25 mouse cellular contexts compared by ENCODE assay signal in the genomic region with DNA sequence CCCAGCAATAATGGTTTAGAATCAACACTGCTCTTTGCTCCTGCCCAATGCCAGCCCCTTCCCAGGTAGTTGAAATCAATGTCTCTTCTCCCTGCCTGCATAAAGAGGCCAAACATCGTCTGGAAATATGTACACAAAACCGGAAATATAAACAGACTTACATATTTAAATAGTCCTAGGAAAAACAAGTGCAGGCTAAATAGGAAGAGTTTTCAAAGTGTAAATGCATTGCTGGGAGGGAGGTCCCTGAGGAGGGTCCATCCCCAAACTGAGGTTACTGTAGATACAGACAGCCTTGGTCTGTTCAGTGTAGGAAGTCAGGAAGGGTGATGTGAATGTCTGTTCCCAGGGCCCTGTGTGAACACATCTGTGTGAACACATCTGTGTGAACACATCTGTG.
"Had no signal": no experiment of that assay in that cellular context is flagged by ENCODE, and none has a peak within 500 bp of the region (broad histone marks: within the 10 kb centered on the region; RNA-seq: fewer than 3 reads in every experiment).

No protein-coding gene starts in this region.

- H3K9ac ChIP-seq: heart, embryonic 13.5 days; heart, embryonic 15.5 days; hindbrain, embryonic 12.5 days; hindbrain, embryonic 14.5 days; limb, embryonic 12.5 days had no signal

- H3K27ac ChIP-seq: gastrocnemius, adult 2 months; heart, adult 2 months; heart, embryonic 13.5 days; heart, embryonic 15.5 days; hindbrain, embryonic 10.5 days; hindbrain, embryonic 12.5 days; hindbrain, embryonic 14.5 days; layer of hippocampus, adult 2 months; left cerebral cortex, adult 2 months; limb, embryonic 10.5 days; limb, embryonic 12.5 days had no signal

- DNase-seq: gastrocnemius, adult 2 months; gastrocnemius, postnatal 10 days; gastrocnemius, postnatal 25 days; heart, adult 2 months; heart, postnatal 4 days; kidney, adult 18-20 months; kidney, adult 8-10 months; kidney, postnatal 10 days; kidney, postnatal 25 days; kidney, postnatal 4 days; liver had no signal

- H3K27me3 ChIP-seq: heart, embryonic 13.5 days; heart, embryonic 15.5 days; hindbrain, embryonic 12.5 days; limb, embryonic 12.5 days had no signal

- H3K9me3 ChIP-seq: heart, embryonic 13.5 days; heart, embryonic 15.5 days; hindbrain, embryonic 10.5 days; hindbrain, embryonic 12.5 days; limb, embryonic 10.5 days; limb, embryonic 12.5 days had no signal

- ATAC-seq: hindbrain, embryonic 16.5 days; inflammation-experienced regulatory T-cells, adult 6 months; intestine, embryonic 16.5 days had no signal

- H3K4me2 ChIP-seq: heart, embryonic 11.5 days; heart, embryonic 13.5 days; heart, embryonic 15.5 days; hindbrain, embryonic 12.5 days; hindbrain, embryonic 14.5 days; limb, embryonic 12.5 days; liver, embryonic 11.5 days had no signal

- H3K4me1 ChIP-seq: heart, embryonic 13.5 days; heart, embryonic 15.5 days; hindbrain, embryonic 10.5 days; hindbrain, embryonic 12.5 days; limb, embryonic 10.5 days; limb, embryonic 12.5 days had no signal

- H3K4me3 ChIP-seq: gastrocnemius, adult 2 months; heart, adult 2 months; heart, embryonic 13.5 days; heart, embryonic 15.5 days; hindbrain, embryonic 10.5 days; hindbrain, embryonic 12.5 days; layer of hippocampus, adult 2 months; left cerebral cortex, adult 2 months; limb, embryonic 10.5 days; limb, embryonic 12.5 days had no signal
